Mouse (Mus musculus) adrenal gland (tissue): ENCODE data around the gene Exosc1.

ENCODE experiments used
- intact Hi-C: fragments of 180-260 bp; cut with DNase I; formaldehyde crosslinking; loops from one replicate; pipeline ENCODE4 v1.15.1; 2025
- long read RNA-seq, 2 experiments: library from polyadenylated mRNA; unstranded; transcript quantifications; one replicate each; pipeline ENCODE4 v2.0.0; 2020; ENCODE audit warnings: borderline replicate concordance in 1 of 2; ENCODE audit not compliant: insufficient replicate concordance in 1 of 2

Exosc1 gene
- long read RNA-seq, experiment 1, transcript Exosc1-203 (2 exons, 1,504 nt): minor isoform, 5 of 57 reads
- long read RNA-seq, experiment 1, transcript Exosc1-201 (8 exons, 1,018 nt): major isoform, 39 of 57 reads
- long read RNA-seq, experiment 1, partial matches to known transcripts: 5 of 57 reads
- long read RNA-seq, experiment 1, other reads (novel, unspliced or antisense): 6 of 57 reads
- long read RNA-seq, experiment 2, transcript Exosc1-203 (2 exons, 1,504 nt): minor isoform, 5 of 75 reads
- long read RNA-seq, experiment 2, transcript Exosc1-201 (8 exons, 1,018 nt): major isoform, 53 of 75 reads
- long read RNA-seq, experiment 2, partial matches to known transcripts: 6 of 75 reads
- long read RNA-seq, experiment 2, other reads (novel, unspliced or antisense): 11 of 75 reads

GRCm38 (mm10) chr19:41933179-41934086 is at the start of gene Exosc1, which contains the start of gene Zdhhc16:
TSS of gene Exosc1 (minus strand) at chr19:41933423.
TSS of gene Zdhhc16 (plus strand) at chr19:41933480.
- intact Hi-C loops: loop anchor here (2.0 to 5.0 kb wide), 2 partner anchors 21 to 36 kb away; partner anchors contain the start of gene Rrp12

- intact Hi-C loops: no loop called here
Observed at GRCm38 (mm10) chr19:41982791-41983150, 49.5 kb upstream of the Exosc1 start.

GRCm38 (mm10) chr19:41981931-41982790 is 48.9 kb upstream of the Exosc1 start:
- intact Hi-C loops: loop anchor here (2.0 kb wide), 1 partner anchor 45 kb away; no protein-coding TSS in a partner anchor

GRCm38 (mm10) chr19:41981595-41981927 is 48.3 kb upstream of the Exosc1 start, which contains the start of gene Ubtd1:
TSS of gene Ubtd1 (plus strand) at chr19:41981763.
- intact Hi-C loops: loop anchor here (2.0 kb wide), 1 partner anchor 45 kb away; no protein-coding TSS in a partner anchor

GRCm38 (mm10) chr19:41980819-41981594 is 47.8 kb upstream of the Exosc1 start, which contains the start of gene Mms19:
TSS of gene Mms19 (minus strand) at chr19:41981157.
- intact Hi-C loops: loop anchor here (2.0 kb wide), 1 partner anchor 46 kb away; no protein-coding TSS in a partner anchor

- intact Hi-C loops: loop anchor here (2.0 kb wide), 1 partner anchor 46 kb away; no protein-coding TSS in a partner anchor
Observed at GRCm38 (mm10) chr19:41980422-41980818, 47.2 kb upstream of the Exosc1 start.

- intact Hi-C loops: no loop called here
Observed at GRCm38 (mm10) chr19:41973891-41974794, 40.9 kb upstream of the Exosc1 start.

GRCm38 (mm10) chr19:41969618-41970017 is 36.4 kb upstream of the Exosc1 start:
- intact Hi-C loops: no loop called here

- intact Hi-C loops: no loop called here
Observed at GRCm38 (mm10) chr19:41953574-41953973, 20.4 kb upstream of the Exosc1 start.

GRCm38 (mm10) chr19:41952287-41952686 is 19.1 kb upstream of the Exosc1 start:
- intact Hi-C loops: no loop called here

- intact Hi-C loops: no loop called here
Observed at GRCm38 (mm10) chr19:41943841-41944240, 10.6 kb upstream of the Exosc1 start.

- intact Hi-C loops: no loop called here
Observed at GRCm38 (mm10) chr19:41938539-41938938, 5.3 kb upstream of the Exosc1 start.

- intact Hi-C loops: no loop called here
Observed at GRCm38 (mm10) chr19:41935921-41936320, 2.7 kb upstream of the Exosc1 start.

GRCm38 (mm10) chr19:41934124-41934523 is 901 bp upstream of the Exosc1 start:
- intact Hi-C loops: loop anchor here (5.0 kb wide), 1 partner anchor 37 kb away; the partner anchor contains the start of gene Rrp12

- intact Hi-C loops: loop anchor here (2.0 to 5.0 kb wide), 2 partner anchors 20 to 35 kb away; partner anchors contain the start of gene Rrp12
Observed at GRCm38 (mm10) chr19:41932686-41933085, 537 bp downstream of the Exosc1 start.

GRCm38 (mm10) chr19:41920412-41921067 is 12.7 kb downstream of the Exosc1 start:
- intact Hi-C loops: no loop called here

- intact Hi-C loops: no loop called here
Observed at GRCm38 (mm10) chr19:41919471-41919870, 13.8 kb downstream of the Exosc1 start.

GRCm38 (mm10) chr19:41916853-41917252 is 16.4 kb downstream of the Exosc1 start:
- intact Hi-C loops: no loop called here
